31 mouse cellular contexts compared by ENCODE assay signal in genomic region chr12:13589021-13589420, GRCm38 (mm10).
"Had no signal": no experiment of that assay in that cellular context is flagged by ENCODE, and none has a peak within 500 bp of the region (broad histone marks: within the 10 kb centered on the region; RNA-seq: fewer than 3 reads in every experiment).

No protein-coding gene starts in this region.

- H3K27me3 ChIP-seq: limb, embryonic 12.5 days; limb, embryonic 13.5 days; limb, embryonic 15.5 days; liver, embryonic 12.5 days; liver, embryonic 13.5 days; liver, embryonic 15.5 days; lung, embryonic 15.5 days; megakaryocyte, embryonic 14.5 days; midbrain, embryonic 12.5 days; midbrain, embryonic 15.5 days; neural tube, embryonic 12.5 days had no signal

- H3K27ac ChIP-seq: left cerebral cortex, adult 2 months; limb, embryonic 10.5 days; limb, embryonic 12.5 days; limb, embryonic 13.5 days; limb, embryonic 15.5 days; liver, embryonic 12.5 days; liver, embryonic 13.5 days; liver, embryonic 14.5 days; liver, embryonic 15.5 days; lung, embryonic 15.5 days; macrophage; midbrain, embryonic 10.5 days; midbrain, embryonic 12.5 days; midbrain, embryonic 15.5 days; neural tube, embryonic 12.5 days had no signal

- H3K9me3 ChIP-seq: limb, embryonic 10.5 days; limb, embryonic 12.5 days; limb, embryonic 15.5 days; liver, embryonic 12.5 days; liver, embryonic 13.5 days; liver, embryonic 15.5 days; lung, embryonic 15.5 days; midbrain, embryonic 10.5 days; midbrain, embryonic 12.5 days; midbrain, embryonic 15.5 days; neural tube, embryonic 12.5 days had no signal

- H3K36me3 ChIP-seq: limb, embryonic 10.5 days; liver, embryonic 12.5 days; liver, embryonic 13.5 days; liver, embryonic 15.5 days; lung, embryonic 15.5 days had no signal

- H3K4me2 ChIP-seq: limb, embryonic 12.5 days; limb, embryonic 13.5 days; limb, embryonic 15.5 days; liver, embryonic 11.5 days; liver, embryonic 12.5 days; liver, embryonic 13.5 days; liver, embryonic 15.5 days; lung, embryonic 14.5 days; lung, embryonic 15.5 days; midbrain, embryonic 12.5 days; midbrain, embryonic 15.5 days; neural tube, embryonic 12.5 days had no signal

- H3K9ac ChIP-seq: limb, embryonic 12.5 days; limb, embryonic 13.5 days; limb, embryonic 15.5 days; liver, embryonic 12.5 days; liver, embryonic 13.5 days; liver, embryonic 14.5 days; liver, embryonic 15.5 days; liver, postnatal 0 days; lung, embryonic 14.5 days; lung, embryonic 15.5 days; midbrain, embryonic 12.5 days; midbrain, embryonic 15.5 days; neural tube, embryonic 12.5 days had no signal

- H3K4me3 ChIP-seq: left cerebral cortex, adult 2 months; limb, embryonic 10.5 days; limb, embryonic 12.5 days; limb, embryonic 13.5 days; limb, embryonic 15.5 days; liver, embryonic 12.5 days; liver, embryonic 13.5 days; liver, embryonic 15.5 days; lung, embryonic 15.5 days; megakaryocyte, embryonic 14.5 days; midbrain, embryonic 10.5 days; midbrain, embryonic 12.5 days; midbrain, embryonic 15.5 days; myocyte; neural tube, embryonic 12.5 days had no signal

- H3K4me1 ChIP-seq: limb, embryonic 15.5 days; liver, embryonic 12.5 days; liver, embryonic 13.5 days; liver, embryonic 15.5 days; lung, embryonic 15.5 days; megakaryocyte, embryonic 14.5 days; midbrain, embryonic 10.5 days; midbrain, embryonic 12.5 days; midbrain, embryonic 15.5 days; neural tube, embryonic 12.5 days had no signal

- ATAC-seq: liver, embryonic 12.5 days; liver, postnatal 0 days; lung, postnatal 0 days; midbrain, embryonic 15.5 days; midbrain, embryonic 16.5 days had no signal

- DNase-seq: left cerebral cortex, postnatal 4 days; liver; liver, embryonic 13.5 days; liver, postnatal 0 days; lung, adult 18-20 months; lung, adult 2 months; lung, embryonic 14.5 days; lung, postnatal 10 days; lung, postnatal 14 days; lung, postnatal 36 days; lung, postnatal 4 days; midbrain, embryonic 14.5 days had no signal
